Mouse (Mus musculus) limb, embryonic 10.5 days (tissue): Measurements from ENCODE around the gene A030003K21Rik. TPM values are rescaled to one million over a fixed set of nuclear protein-coding genes. Genes with fewer than 3 reads are reported as not detected.
"Not testable (repeated sequence)": the region's sequence is repeated elsewhere in the genome, so short reads cannot be mapped to it uniquely, and the experiment has no call there.

ENCODE experiments used
- DNase-seq: peaks from one replicate; pipeline ENCODE4 v3.0.0-alpha.2; 2017; ENCODE audit warnings: low spot score
- H3K27ac ChIP-seq: fragments of 300-500 bp; sonication (generic); 2 replicates; pipeline ENCODE4 v1.5.1; 2016; ENCODE audit warnings: mild to moderate bottlenecking
- H3K27me3 ChIP-seq: fragments of 300-500 bp; sonication (generic); 2 replicates; pipeline ENCODE4 v1.6.1; 2016; ENCODE audit warnings: low read depth, mild to moderate bottlenecking; ENCODE audit not compliant: poor library complexity, severe bottlenecking
- H3K36me3 ChIP-seq: fragments of 300-500 bp; sonication (generic); 2 replicates; pipeline ENCODE4 v1.6.1; 2016; ENCODE audit warnings: mild to moderate bottlenecking, moderate library complexity
- H3K4me1 ChIP-seq: fragments of 300-500 bp; sonication (generic); 2 replicates; pipeline ENCODE4 v1.6.1; 2016
- H3K4me3 ChIP-seq: fragments of 300-500 bp; sonication (generic); 2 replicates; pipeline ENCODE4 v1.5.1; 2016; ENCODE audit warnings: mild to moderate bottlenecking, moderate library complexity
- H3K9me3 ChIP-seq: fragments of 300-500 bp; sonication (generic); replicated peaks from 2 replicates; pipeline ENCODE4 v1.6.1; 2016; ENCODE audit warnings: mild to moderate bottlenecking
- WGBS: fragments of 180-500 bp; shearing (Covaris S2); methylation state at CpG from one replicate; pipeline ENCODE4 v1.1.7; 2016; 5-methylcytosine and 5-hydroxymethylcytosine counted together
- polyA plus RNA-seq: library from polyadenylated mRNA; unstranded; fragments of >200 nt; fragmentation: Nextera tagmentation; extraction: Ambion mirVana; gene quantifications from 2 replicates; pipeline ENCODE4 v1.2.1, GENCODE M21; 2016

Gene A030003K21Rik
- polyA plus RNA-seq: not detected in 2 replicates

DNA sequence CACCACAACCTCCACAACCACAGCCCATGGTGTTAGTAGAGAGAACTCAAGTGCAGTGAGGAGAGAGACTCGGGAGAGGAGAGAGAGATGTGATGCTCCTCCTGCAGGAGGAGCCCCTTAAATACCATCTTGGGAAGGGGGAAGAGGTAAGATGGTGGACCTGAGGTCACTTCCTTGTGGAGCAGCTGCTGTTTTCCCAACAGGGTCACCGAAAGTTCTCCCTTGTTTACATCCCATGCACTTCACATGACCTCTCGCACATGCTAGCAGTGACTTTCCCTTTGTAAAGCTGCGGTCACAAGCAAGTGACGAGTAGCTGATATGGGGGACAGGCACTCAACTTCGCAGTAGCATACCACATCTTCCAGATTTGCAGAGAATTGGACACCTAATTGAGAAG lies at the start of gene A030003K21Rik:
Gene A030003K21Rik, minus strand, starts transcription at position 94 of the 400 bp plus-strand sequence.
- not testable (repeated sequence) for H3K27ac ChIP-seq, H3K4me3 ChIP-seq, H3K36me3 ChIP-seq, H3K27me3 ChIP-seq, H3K9me3 ChIP-seq, H3K4me1 ChIP-seq, DNase-seq
- WGBS: no CpG with 5 or more reads among the region's 6 CpGs

DNA sequence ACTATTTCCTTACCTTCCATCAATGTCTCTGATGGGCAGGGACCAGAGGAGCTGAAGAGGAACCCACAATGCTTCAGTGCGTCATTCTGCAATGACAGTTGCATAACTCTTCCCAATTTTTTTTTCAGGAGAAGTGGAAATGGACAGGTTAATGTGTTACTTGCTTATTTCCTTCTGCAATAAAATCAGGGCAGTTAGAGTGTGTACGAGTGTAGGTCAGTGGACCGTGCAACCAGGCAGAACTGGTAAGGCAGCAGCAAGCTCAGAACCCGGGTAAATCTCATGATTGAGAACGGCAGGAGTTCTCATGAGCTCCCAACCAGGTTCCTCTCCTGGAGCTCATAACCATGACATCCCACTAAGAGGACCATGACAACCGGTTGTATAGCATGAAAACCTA lies 48.9 kb upstream of the A030003K21Rik start:
- Histone ChIP-seq H3K36me3 (no peaks in the 10 kb centered on the region), H3K4me1 (no peaks in the 10 kb centered on the region), H3K27me3 (no peaks in the 10 kb centered on the region), H3K9me3 (no peaks in the 10 kb centered on the region), H3K27ac (no peak overlapping the region), H3K4me3 (no peak overlapping the region)
- 93% methylated on average over 6 of the region's 6 CpGs for WGBS
- no peak for DNase-seq

DNA sequence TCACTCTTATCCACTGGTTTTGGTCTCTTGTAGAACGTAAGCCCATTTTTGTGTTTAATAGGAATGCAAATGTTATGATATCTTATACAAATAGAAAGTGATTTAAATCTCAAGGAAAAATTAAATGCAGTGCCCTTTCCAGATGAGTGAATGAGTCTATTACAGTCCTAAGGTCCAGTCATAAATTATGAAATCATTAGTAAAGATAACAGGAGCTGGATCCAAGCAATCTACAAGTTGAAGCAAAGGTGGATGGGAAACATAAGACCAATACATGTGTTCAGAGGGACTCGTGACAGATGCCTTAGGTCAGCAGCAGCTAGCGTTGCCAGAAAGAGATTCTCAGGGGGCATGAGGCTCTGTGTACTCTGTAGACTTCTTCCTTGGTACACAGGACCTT lies 48.4 kb upstream of the A030003K21Rik start:
- Histone ChIP-seq H3K27ac (no peak overlapping the region), H3K4me1 (no peaks in the 10 kb centered on the region), H3K27me3 (no peaks in the 10 kb centered on the region), H3K36me3 (no peaks in the 10 kb centered on the region), H3K4me3 (no peak overlapping the region), H3K9me3 (no peaks in the 10 kb centered on the region)
- WGBS: 84% methylated on average over 3 of the region's 3 CpGs
- no peak for DNase-seq

DNA sequence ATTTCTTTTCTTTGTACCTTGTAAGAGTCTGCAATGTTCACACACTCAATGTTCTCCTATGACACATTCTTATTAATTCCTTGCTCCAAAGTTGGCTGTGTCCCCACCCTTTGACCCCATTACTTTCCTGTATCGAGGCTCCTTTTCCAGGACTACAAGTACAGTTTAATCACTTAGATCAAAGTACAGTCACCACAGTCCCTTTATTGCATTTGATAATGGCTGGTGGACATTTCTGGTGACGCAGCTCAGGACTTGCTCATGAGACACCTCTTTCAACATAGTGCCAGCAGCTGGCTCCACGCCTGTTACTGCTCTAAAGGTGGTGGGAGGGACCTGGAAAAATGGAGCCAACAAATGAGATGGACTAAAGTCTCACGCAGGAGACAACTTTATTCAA lies 47.9 kb upstream of the A030003K21Rik start:
- 67% methylated on average over 4 of the region's 4 CpGs for WGBS
- no peak overlapping the region for H3K4me3 ChIP-seq
- no peak for DNase-seq
- no peaks in the 10 kb centered on the region for H3K36me3 ChIP-seq
- H3K4me1 ChIP-seq: no peaks in the 10 kb centered on the region
- H3K27me3 ChIP-seq: no peaks in the 10 kb centered on the region
- no peak overlapping the region for H3K27ac ChIP-seq
- H3K9me3 ChIP-seq: no peaks in the 10 kb centered on the region

DNA sequence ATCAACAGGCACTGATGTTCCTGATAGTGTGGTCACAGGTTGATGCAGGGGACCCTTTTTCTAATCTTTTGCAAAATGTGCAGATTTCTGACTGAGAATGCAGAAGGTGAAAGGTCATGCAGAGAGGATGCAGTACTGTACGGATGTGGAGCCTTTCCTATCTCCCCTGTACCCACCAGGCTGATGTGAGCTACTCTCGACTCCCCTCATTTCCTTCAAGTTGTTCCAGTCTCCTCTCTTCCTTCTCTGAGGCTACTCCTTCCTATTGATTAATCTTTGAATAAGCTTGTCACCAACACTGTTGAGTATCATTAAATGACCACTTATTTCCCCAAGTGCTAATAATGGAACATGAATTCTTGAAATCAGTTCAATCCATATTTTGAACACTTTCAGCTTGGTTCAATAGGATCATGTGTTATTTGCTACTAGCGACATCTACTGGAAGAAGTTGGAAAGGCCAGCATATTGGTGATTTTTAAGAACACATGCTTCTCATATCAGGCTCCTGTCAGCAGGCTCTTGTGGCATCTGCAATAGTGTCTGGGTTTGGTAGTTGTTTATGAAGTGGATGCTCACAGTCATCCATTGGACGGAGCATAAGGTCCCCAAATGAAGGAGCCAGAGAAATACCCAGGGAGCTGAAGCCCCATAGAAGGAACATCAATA lies 44.5 kb upstream of the A030003K21Rik start:
- H3K9me3 ChIP-seq: peaks cover 4% of the 10 kb centered on the region
- H3K27me3 ChIP-seq: no peaks in the 10 kb centered on the region
- no peaks in the 10 kb centered on the region for H3K36me3 ChIP-seq
- H3K27ac ChIP-seq: no peak overlapping the region
- no peak overlapping the region for H3K4me3 ChIP-seq
- no peak for DNase-seq
- WGBS: 43% methylated on average over 4 of the region's 4 CpGs
- H3K4me1 ChIP-seq: no peaks in the 10 kb centered on the region

DNA sequence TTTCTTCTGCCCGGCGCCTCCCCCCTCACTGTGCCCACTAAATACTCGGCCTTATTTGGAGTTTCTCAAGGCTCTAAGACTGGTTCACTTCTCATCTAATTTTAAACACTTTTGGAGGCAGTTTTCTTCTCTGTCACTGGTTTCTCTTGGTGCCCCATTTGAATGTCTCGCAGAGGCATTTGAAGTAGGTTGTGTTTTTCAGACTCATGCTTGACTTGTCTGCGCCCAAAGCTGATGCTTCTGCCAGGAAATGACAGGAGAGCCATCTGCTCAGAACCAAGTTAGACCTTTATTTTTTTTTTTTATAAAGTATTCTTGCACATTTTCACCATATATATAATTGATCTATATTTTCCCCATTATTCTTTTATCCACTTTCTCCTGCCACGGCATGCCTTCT lies 43.5 kb upstream of the A030003K21Rik start:
- H3K9me3 ChIP-seq: peaks cover 4% of the 10 kb centered on the region
- H3K27me3 ChIP-seq: no peaks in the 10 kb centered on the region
- WGBS: 92% methylated on average over 6 of the region's 6 CpGs
- no peaks in the 10 kb centered on the region for H3K36me3 ChIP-seq
- no peak overlapping the region for H3K27ac ChIP-seq
- no peaks in the 10 kb centered on the region for H3K4me1 ChIP-seq
- no peak overlapping the region for H3K4me3 ChIP-seq
- DNase-seq: no peak

DNA sequence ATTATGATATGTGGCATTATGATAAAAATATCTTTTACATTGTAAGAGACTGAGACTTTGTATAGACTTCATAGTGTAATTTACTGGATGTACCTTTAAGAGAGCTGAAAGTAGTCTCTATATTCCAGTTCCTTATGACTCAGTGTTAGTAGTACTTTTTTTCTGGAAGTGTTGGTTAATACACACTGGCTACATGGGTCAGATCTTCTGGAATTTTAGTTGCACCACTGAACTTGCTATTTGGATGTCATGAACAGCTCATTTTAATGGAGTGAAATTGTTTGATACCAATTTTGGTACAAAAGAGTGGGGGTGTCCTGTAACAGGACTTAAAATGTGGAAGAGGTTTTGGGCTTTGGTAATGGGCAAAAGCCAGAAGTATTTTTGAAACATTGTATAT lies 34.7 kb upstream of the A030003K21Rik start:
- H3K36me3 ChIP-seq: no peaks in the 10 kb centered on the region
- no peak overlapping the region for H3K27ac ChIP-seq
- no peaks in the 10 kb centered on the region for H3K4me1 ChIP-seq
- DNase-seq: no peak
- H3K9me3 ChIP-seq: no peaks in the 10 kb centered on the region
- no peaks in the 10 kb centered on the region for H3K27me3 ChIP-seq
- no peak overlapping the region for H3K4me3 ChIP-seq

DNA sequence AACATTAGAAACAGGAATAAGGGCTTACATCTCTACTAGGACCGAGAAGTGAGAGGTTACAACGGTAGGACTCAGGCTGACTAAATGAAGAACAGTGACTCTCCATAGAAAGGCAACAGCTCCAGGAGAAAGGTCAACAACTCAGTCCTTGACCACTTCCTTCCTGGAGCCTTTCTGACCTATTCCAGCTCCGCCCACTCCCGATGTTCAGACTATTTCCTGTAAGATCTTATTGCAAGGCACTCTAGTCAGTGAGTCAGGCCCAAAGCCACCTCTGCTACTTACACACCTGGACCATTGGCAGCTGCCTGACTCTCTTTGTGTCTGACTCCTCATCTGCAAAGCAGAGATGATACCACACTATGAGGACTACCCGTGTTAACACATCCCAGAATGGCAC lies 32.6 kb upstream of the A030003K21Rik start:
- Histone ChIP-seq H3K4me3 (no peak overlapping the region), H3K4me1 (no peaks in the 10 kb centered on the region), H3K27ac (no peak overlapping the region), H3K9me3 (no peaks in the 10 kb centered on the region), H3K36me3 (no peaks in the 10 kb centered on the region), H3K27me3 (no peaks in the 10 kb centered on the region)
- 79% methylated on average over 5 of the region's 5 CpGs for WGBS
- no peak for DNase-seq

DNA sequence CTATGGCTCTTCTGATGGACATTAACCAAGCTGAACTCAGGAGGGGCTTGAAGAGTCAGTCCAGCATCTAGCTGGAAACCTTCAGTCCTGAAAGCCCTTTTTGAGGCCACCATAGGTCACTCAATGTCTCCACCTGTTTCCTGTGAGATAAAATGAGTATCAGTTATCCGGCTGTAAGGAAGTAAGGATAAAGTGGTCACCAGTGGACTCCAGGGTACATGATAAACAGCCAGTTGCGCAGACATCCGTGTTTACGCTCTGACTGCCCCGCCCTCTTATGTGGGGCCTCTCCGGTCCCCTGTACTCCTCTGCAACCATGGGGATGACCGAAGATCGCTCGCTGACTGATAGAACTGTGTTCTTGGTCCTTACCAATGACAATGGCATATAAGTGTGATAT lies 31.2 kb upstream of the A030003K21Rik start:
- DNase-seq: no peak
- no peaks in the 10 kb centered on the region for H3K4me1 ChIP-seq
- H3K27me3 ChIP-seq: no peaks in the 10 kb centered on the region
- no peaks in the 10 kb centered on the region for H3K36me3 ChIP-seq
- no peak overlapping the region for H3K27ac ChIP-seq
- no peak overlapping the region for H3K4me3 ChIP-seq
- 88% methylated on average over 9 of the region's 9 CpGs for WGBS
- H3K9me3 ChIP-seq: no peaks in the 10 kb centered on the region

DNA sequence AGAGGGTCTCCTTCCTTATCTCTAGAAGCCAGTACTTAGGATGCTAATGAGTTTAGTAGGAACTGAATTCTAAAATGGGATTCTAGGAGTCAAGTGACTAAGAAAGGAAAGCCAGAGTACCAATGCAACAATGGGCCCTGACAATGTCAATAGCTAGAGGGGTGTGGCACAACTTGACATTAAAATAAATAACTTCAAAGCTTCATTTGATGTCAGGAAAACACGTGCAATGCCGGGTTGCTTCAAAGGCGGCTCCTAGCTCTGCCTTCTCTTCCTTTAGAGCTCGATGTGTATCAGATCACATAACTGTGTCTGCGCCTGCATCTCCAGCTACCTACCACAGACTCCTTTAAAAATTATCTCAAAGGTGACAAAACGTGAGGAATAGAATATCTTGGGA lies 30.7 kb upstream of the A030003K21Rik start:
- H3K4me3 ChIP-seq: no peak overlapping the region
- H3K27me3 ChIP-seq: no peaks in the 10 kb centered on the region
- H3K27ac ChIP-seq: no peak overlapping the region
- DNase-seq: no peak
- H3K36me3 ChIP-seq: no peaks in the 10 kb centered on the region
- WGBS: 74% methylated on average over 6 of the region's 6 CpGs
- H3K9me3 ChIP-seq: no peaks in the 10 kb centered on the region
- no peaks in the 10 kb centered on the region for H3K4me1 ChIP-seq

DNA sequence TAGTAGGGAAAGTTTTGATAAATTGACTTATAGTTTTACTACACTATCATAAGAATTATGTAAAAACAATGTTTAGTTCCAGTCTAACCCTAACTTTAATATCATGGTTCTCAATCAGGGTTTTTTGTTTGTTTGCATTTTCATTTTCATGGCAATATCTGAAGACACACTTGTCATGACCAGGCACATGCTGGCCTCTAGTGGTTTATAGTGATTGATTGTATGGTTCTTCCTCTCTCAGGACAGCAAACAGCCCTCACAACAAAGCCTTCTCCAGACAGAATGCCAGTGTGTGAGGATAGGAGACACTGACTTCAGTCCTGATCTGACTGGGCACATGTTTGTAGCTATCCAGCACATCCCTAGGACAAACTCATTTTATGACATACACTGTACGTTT lies 30.1 kb upstream of the A030003K21Rik start:
- no peaks in the 10 kb centered on the region for H3K9me3 ChIP-seq
- no peaks in the 10 kb centered on the region for H3K27me3 ChIP-seq
- no peak overlapping the region for H3K27ac ChIP-seq
- no peak for DNase-seq
- H3K36me3 ChIP-seq: no peaks in the 10 kb centered on the region
- H3K4me1 ChIP-seq: no peaks in the 10 kb centered on the region
- WGBS: 88% methylated on average over 1 of the region's 1 CpGs
- no peak overlapping the region for H3K4me3 ChIP-seq

DNA sequence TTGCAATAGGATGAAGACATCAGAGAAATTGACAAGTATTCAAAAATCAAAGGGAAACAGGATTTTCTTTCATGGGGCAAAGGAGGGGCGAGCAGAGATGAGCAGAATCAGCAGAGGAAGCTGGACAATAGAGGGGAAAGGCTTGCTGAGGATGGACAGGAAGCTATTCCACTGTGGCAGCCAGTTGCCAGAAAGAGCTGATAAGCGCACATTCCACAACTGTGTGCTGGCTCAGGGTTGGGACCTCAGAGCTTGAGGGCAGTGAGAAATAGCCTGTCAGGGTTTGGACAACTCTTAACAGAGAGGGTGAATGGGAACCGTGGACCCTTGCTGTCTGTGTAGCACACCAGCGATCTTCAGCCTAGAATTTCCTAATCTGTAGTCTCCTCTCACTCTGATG lies 28.9 kb upstream of the A030003K21Rik start:
- Histone ChIP-seq H3K4me3 (no peak overlapping the region), H3K27ac (no peak overlapping the region), H3K4me1 (no peaks in the 10 kb centered on the region), H3K36me3 (no peaks in the 10 kb centered on the region), H3K9me3 (no peaks in the 10 kb centered on the region), H3K27me3 (no peaks in the 10 kb centered on the region)
- WGBS: 58% methylated on average over 4 of the region's 4 CpGs
- no peak for DNase-seq

DNA sequence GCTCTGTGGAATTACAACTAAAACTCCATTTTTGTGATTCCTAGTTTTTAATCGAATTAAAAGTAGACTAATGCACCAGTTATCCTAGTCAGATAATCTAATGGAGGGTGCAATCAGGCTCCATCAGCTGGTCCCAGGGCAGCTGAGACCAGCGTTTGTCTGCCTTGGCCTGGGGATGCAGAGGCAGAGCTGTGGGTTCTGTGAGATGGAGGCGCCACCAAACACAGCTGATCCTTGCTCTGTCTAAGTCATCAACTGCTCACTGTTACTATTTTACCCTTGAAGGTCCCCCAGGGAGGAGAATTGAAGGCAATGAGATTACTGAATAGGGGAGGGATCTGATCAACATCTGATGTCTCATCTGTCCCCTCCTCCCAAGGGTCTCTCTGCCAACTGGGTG lies 23.2 kb upstream of the A030003K21Rik start:
- no peaks in the 10 kb centered on the region for H3K9me3 ChIP-seq
- H3K27me3 ChIP-seq: no peaks in the 10 kb centered on the region
- H3K36me3 ChIP-seq: no peaks in the 10 kb centered on the region
- 81% methylated on average over 3 of the region's 3 CpGs for WGBS
- no peak overlapping the region for H3K27ac ChIP-seq
- H3K4me1 ChIP-seq: no peaks in the 10 kb centered on the region
- H3K4me3 ChIP-seq: no peak overlapping the region
- DNase-seq: no peak

DNA sequence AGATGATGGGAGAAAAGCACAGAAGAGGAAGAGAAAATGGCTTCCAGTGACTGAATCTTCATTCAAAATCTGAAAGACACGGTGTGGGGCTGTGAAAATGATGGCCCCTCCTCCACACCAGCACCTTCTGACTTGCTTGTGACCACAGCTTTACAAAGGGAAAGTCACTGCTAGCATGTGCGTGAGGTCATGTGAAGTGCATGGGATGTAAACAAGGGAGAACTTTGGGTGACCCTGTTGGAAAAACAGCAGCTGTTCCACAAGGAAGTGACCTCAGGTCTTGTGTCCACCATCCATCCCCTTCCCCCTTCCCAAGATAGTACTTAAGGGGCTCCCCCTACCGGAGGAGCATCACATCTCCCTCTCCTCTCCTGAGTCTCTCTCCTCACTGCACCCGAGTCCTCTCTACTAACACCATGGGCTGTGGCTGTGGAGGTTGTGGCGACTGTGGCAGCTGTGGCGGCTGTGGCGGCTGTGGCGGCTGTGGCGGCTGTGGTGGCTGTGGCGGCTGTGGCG lies 16.7 kb upstream of the A030003K21Rik start, which contains the start of gene Gm47955:
Gene Gm47955, plus strand, starts transcription at position 417 of the 516 bp plus-strand sequence.
- no peaks in the 10 kb centered on the region for H3K4me1 ChIP-seq
- DNase-seq: no peak
- WGBS: 95% methylated on average over 11 of the region's 11 CpGs
- no peak within 1 kb of the TSS for H3K27ac ChIP-seq
- H3K36me3 ChIP-seq: no peaks in the 10 kb centered on the region
- H3K9me3 ChIP-seq: no peaks in the 10 kb centered on the region; the same call in 1 of the 2 replicates
- H3K27me3 ChIP-seq: no peaks in the 10 kb centered on the region
- H3K4me3 ChIP-seq: no peak within 1 kb of the TSS
